Mouse (Mus musculus): ENCODE measurements around the gene Fam168a. TPM values are rescaled to one million over a fixed set of nuclear protein-coding genes. Genes with fewer than 3 reads are reported as not detected.

Gene Fam168a
- polyA plus RNA-seq, 1 experiment from 2014 or later: 187 TPM

- Histone ChIP-seq H3K9ac (replicated peaks; ENCODE audit: low read depth, low read length) (no peak overlapping the region), H3K4me1 (ENCODE audit: control insufficient read depth, insufficient read depth, low read length) (no peaks in the 10 kb centered on the region), H3K27ac (ENCODE audit: low read depth, low read length) (no peak overlapping the region), H3K4me3 (ENCODE audit: low read depth, low read length) (no peak overlapping the region), H3K36me3 (ENCODE audit: control insufficient read depth, insufficient read depth, low read length) (peaks cover 20% of the 10 kb centered on the region; the same call in 1 of the 2 replicates), H3K4me2 (ENCODE audit: low read depth, low read length) (no peak overlapping the region), H3K9me3 (ENCODE audit: control insufficient read depth, low read length) (no peaks in the 10 kb centered on the region), H3K27me3 (ENCODE audit: control insufficient read depth, insufficient read depth, low read length) (no peaks in the 10 kb centered on the region)
- 92% methylated on average over 4 of the region's 4 CpGs for WGBS
- ATAC-seq (ENCODE audit: low read depth): no peak
These were observed 175.5 kb downstream of the Fam168a start for GRCm38 (mm10) chr7:100881950-100882349.

GRCm38 (mm10) chr7:100884460-100884859 lies 178.0 kb downstream of the Fam168a start:
- no peak overlapping the region for H3K27ac ChIP-seq (ENCODE audit: low read depth, low read length)

GRCm38 (mm10) chr7:100886535-100886934 lies 180.1 kb downstream of the Fam168a start:
- no peak for ATAC-seq (ENCODE audit: low read depth)
- H3K27ac ChIP-seq (ENCODE audit: low read depth, low read length): no peak overlapping the region
- no peak overlapping the region for H3K9ac ChIP-seq (replicated peaks; ENCODE audit: low read depth, low read length)
- H3K4me3 ChIP-seq (ENCODE audit: low read depth, low read length): no peak overlapping the region
- no peaks in the 10 kb centered on the region for H3K4me1 ChIP-seq (ENCODE audit: control insufficient read depth, insufficient read depth, low read length)
- no peaks in the 10 kb centered on the region for H3K27me3 ChIP-seq (ENCODE audit: control insufficient read depth, insufficient read depth, low read length)
- 28% methylated on average over 3 of the region's 3 CpGs for WGBS
- no peak overlapping the region for H3K4me2 ChIP-seq (ENCODE audit: low read depth, low read length)
- no peaks in the 10 kb centered on the region for H3K9me3 ChIP-seq (ENCODE audit: control insufficient read depth, low read length)
- H3K36me3 ChIP-seq (ENCODE audit: control insufficient read depth, insufficient read depth, low read length): peaks cover 20% of the 10 kb centered on the region; the same call in 1 of the 2 replicates

More at GRCm38 (mm10) chr7:100884460-100884859, 178.0 kb downstream of the Fam168a start:
- H3K4me2 ChIP-seq (ENCODE audit: low read depth, low read length): no peak overlapping the region
- 92% methylated on average over 4 of the region's 4 CpGs for WGBS
- H3K4me1 ChIP-seq (ENCODE audit: control insufficient read depth, insufficient read depth, low read length): no peaks in the 10 kb centered on the region
- H3K27me3 ChIP-seq (ENCODE audit: control insufficient read depth, insufficient read depth, low read length): no peaks in the 10 kb centered on the region
- H3K9me3 ChIP-seq (ENCODE audit: control insufficient read depth, low read length): no peaks in the 10 kb centered on the region
- H3K9ac ChIP-seq (replicated peaks; ENCODE audit: low read depth, low read length): no peak overlapping the region
- peaks cover 20% of the 10 kb centered on the region; the same call in 1 of the 2 replicates for H3K36me3 ChIP-seq (ENCODE audit: control insufficient read depth, insufficient read depth, low read length)
- ATAC-seq (ENCODE audit: low read depth): no peak
- no peak overlapping the region for H3K4me3 ChIP-seq (ENCODE audit: low read depth, low read length)

Small RNA genes within 50 kb of the gene (microRNA-seq; reads per million reads assigned to microRNA genes)
- 37.0 reads per million, percentile 31 among the genes with 10 or more reads in this experiment for gene Mir3102

Other genes with a start within 250 kb of the Fam168a start
- gene Ucp3, start 233.6 kb upstream of the Fam168a start, polyA plus RNA-seq (2014; fragmentation: Nextera tagmentation; extraction: Ambion mirVana): not detected in 2 replicates
- 47.8 and 58.3 TPM in 2 replicates for gene Ucp2, start 213.3 kb upstream of the Fam168a start, polyA plus RNA-seq (2014; fragmentation: Nextera tagmentation; extraction: Ambion mirVana)
- 2.4 and 4.2 TPM in 2 replicates for gene Dnajb13, start 191.7 kb upstream of the Fam168a start, polyA plus RNA-seq (2014; fragmentation: Nextera tagmentation; extraction: Ambion mirVana)
- gene Coa4, start 169.6 kb upstream of the Fam168a start, polyA plus RNA-seq (2014; fragmentation: Nextera tagmentation; extraction: Ambion mirVana): 15.2 and 18.1 TPM in 2 replicates
- gene Rab6a, start 99.2 kb upstream of the Fam168a start, polyA plus RNA-seq (2014; fragmentation: Nextera tagmentation; extraction: Ambion mirVana): 324 and 339 TPM in 2 replicates
- 87.5 and 88.7 TPM in 2 replicates for gene Mrpl48, start 98.3 kb upstream of the Fam168a start, polyA plus RNA-seq (2014; fragmentation: Nextera tagmentation; extraction: Ambion mirVana)
- gene Plekhb1, start 44.2 kb upstream of the Fam168a start, polyA plus RNA-seq (2014; fragmentation: Nextera tagmentation; extraction: Ambion mirVana): 21.7 and 26.3 TPM in 2 replicates
- gene Relt, start 156.8 kb downstream of the Fam168a start, polyA plus RNA-seq (2014; fragmentation: Nextera tagmentation; extraction: Ambion mirVana): 4.1 and 4.5 TPM in 2 replicates
- 12.1 and 12.7 TPM in 2 replicates for gene Arhgef17, start 225.5 kb downstream of the Fam168a start, polyA plus RNA-seq (2014; fragmentation: Nextera tagmentation; extraction: Ambion mirVana)

Data from neural tube, embryonic 14.5 days (tissue).